17 mouse cellular contexts compared by ENCODE assay signal in genomic region chr3:142332716-142333115, GRCm38 (mm10).
DNase-seq lines count a peak whose midpoint lies in the region; ATAC-seq and TF ChIP-seq lines count a peak whose summit lies in the region.
"Had no signal": no experiment of that assay in that cellular context is flagged by ENCODE, and none has a peak within 500 bp of the region (broad histone marks: within the 10 kb centered on the region; RNA-seq: fewer than 3 reads in every experiment).

No protein-coding gene starts in this region.

- H3K36me3 ChIP-seq in intestine, embryonic 15.5 days, result no peaks in the 10 kb centered on the region
- H3K36me3 ChIP-seq in intestine, postnatal 0 days (ENCODE audit: control insufficient read depth, insufficient read depth), result no peaks in the 10 kb centered on the region
- peaks cover 12% of the 10 kb centered on the region for H3K36me3 ChIP-seq in G1E (replicated peaks)
- H3K36me3 ChIP-seq in myocyte (ENCODE audit: control insufficient read depth, insufficient read depth), result peaks cover 4% of the 10 kb centered on the region
- H3K36me3 ChIP-seq: embryonic facial prominence, embryonic 12.5 days; forebrain, embryonic 10.5 days; kidney, embryonic 15.5 days; midbrain, embryonic 12.5 days had no signal

- H3ac ChIP-seq in myocyte (ENCODE audit: control insufficient read depth, insufficient read length), result no peak overlapping the region

- H3K9ac ChIP-seq in intestine, embryonic 15.5 days, result no peak overlapping the region
- H3K9ac ChIP-seq in intestine, postnatal 0 days (ENCODE audit: low read depth, low read length), result no peak overlapping the region
- H3K9ac ChIP-seq: embryonic facial prominence, embryonic 12.5 days; kidney, embryonic 15.5 days; midbrain, embryonic 12.5 days had no signal

- H3K79me2 ChIP-seq in myocyte (ENCODE audit: control insufficient read depth, insufficient read depth), result peaks cover 69% of the 10 kb centered on the region

- TF ChIP-seq POLR2A in myocyte (IDR thresholded peaks at IDR 0.05; ENCODE audit: insufficient read length, low read depth), result no peak

- H3K27ac ChIP-seq in intestine, embryonic 15.5 days, result no peak overlapping the region
- H3K27ac ChIP-seq in intestine, postnatal 0 days (ENCODE audit: low read depth, low read length), result no peak overlapping the region
- H3K27ac ChIP-seq: embryonic facial prominence, embryonic 12.5 days; forebrain, embryonic 10.5 days; kidney, embryonic 15.5 days; midbrain, embryonic 12.5 days had no signal

- no peak overlapping the region for H3K4me2 ChIP-seq in intestine, embryonic 15.5 days (replicated peaks)
- H3K4me2 ChIP-seq in intestine, postnatal 0 days (replicated peaks; ENCODE audit: low read depth), result no peak overlapping the region
- H3K4me2 ChIP-seq in myocyte (ENCODE audit: low read depth), result peak overlapping the region; percentile 53
- H3K4me2 ChIP-seq: embryonic facial prominence, embryonic 12.5 days; kidney, embryonic 15.5 days; midbrain, embryonic 12.5 days had no signal

- TF ChIP-seq CTCF in intestine, postnatal 0 days (IDR thresholded peaks at IDR 0.05; ENCODE audit: low read depth), result no peak
- TF ChIP-seq CTCF in G1E (IDR thresholded peaks at IDR 0.05; ENCODE audit: low read depth, low read length), result no peak

- H3K4me3 ChIP-seq in intestine, embryonic 15.5 days (replicated peaks), result no peak overlapping the region
- H3K4me3 ChIP-seq in intestine, postnatal 0 days (ENCODE audit: low read depth, low read length), result no peak overlapping the region
- H3K4me3 ChIP-seq in G1E (ENCODE audit: low read depth, low read length) (no peak overlapping the region), myocyte (no peak overlapping the region)
- H3K4me3 ChIP-seq: embryonic facial prominence, embryonic 12.5 days; forebrain, embryonic 10.5 days; kidney, embryonic 15.5 days; midbrain, embryonic 12.5 days had no signal

- intact Hi-C loops in left cerebral cortex, postnatal 36 days (cut with DNase I), result no loop called here
- intact Hi-C loops in left cerebral cortex, postnatal 4 days (cut with DNase I), result no loop called here

- H3K9me3 ChIP-seq in intestine, embryonic 15.5 days, result no peaks in the 10 kb centered on the region
- no peaks in the 10 kb centered on the region for H3K9me3 ChIP-seq in intestine, postnatal 0 days (ENCODE audit: control insufficient read depth)
- H3K9me3 ChIP-seq in G1E (replicated peaks), result no peaks in the 10 kb centered on the region
- H3K9me3 ChIP-seq: embryonic facial prominence, embryonic 12.5 days; forebrain, embryonic 10.5 days; kidney, embryonic 15.5 days; midbrain, embryonic 12.5 days had no signal

- no peaks in the 10 kb centered on the region for H3K4me1 ChIP-seq in intestine, embryonic 15.5 days (replicated peaks)
- H3K4me1 ChIP-seq in intestine, postnatal 0 days (replicated peaks; ENCODE audit: control insufficient read depth, insufficient read depth, low read length), result no peaks in the 10 kb centered on the region
- peaks cover 29% of the 10 kb centered on the region for H3K4me1 ChIP-seq in G1E (ENCODE audit: insufficient read depth, low read depth, low read length)
- H3K4me1 ChIP-seq: embryonic facial prominence, embryonic 12.5 days; forebrain, embryonic 10.5 days; midbrain, embryonic 12.5 days had no signal

- H3K27me3 ChIP-seq in intestine, embryonic 15.5 days (replicated peaks), result no peaks in the 10 kb centered on the region
- H3K27me3 ChIP-seq in intestine, postnatal 0 days (replicated peaks; ENCODE audit: control insufficient read depth, insufficient read depth, low read length), result no peaks in the 10 kb centered on the region
- H3K27me3 ChIP-seq in G1E (ENCODE audit: insufficient read depth, low read length) (no peaks in the 10 kb centered on the region), myocyte (ENCODE audit: control insufficient read depth, insufficient read depth, insufficient read length) (no peaks in the 10 kb centered on the region)
- H3K27me3 ChIP-seq: CH12.LX; embryonic facial prominence, embryonic 12.5 days; kidney, embryonic 15.5 days; Patski had no signal

- no peak for DNase-seq in G1E (ENCODE audit: low spot score)
- peak; percentile 46 for DNase-seq in fat pad, adult 2 months (ENCODE audit: extremely low read depth, low read depth, low spot score)
- DNase-seq in left cerebral cortex, postnatal 36 days (ENCODE audit: low spot score in 2 of 2), result no peak
- no peak for DNase-seq in left cerebral cortex, postnatal 4 days
- DNase-seq: cerebellum, adult 11-12 months; gastrocnemius, postnatal 25 days; lung, postnatal 14 days; right cerebral cortex, postnatal 14 days had no signal

- 51% methylated on average over 4 of the region's 4 CpGs for WGBS in intestine, embryonic 15.5 days
- 34% methylated on average over 4 of the region's 4 CpGs for WGBS in intestine, postnatal 0 days

- peak; percentile 56; the same call in 1 of the 2 replicates for ATAC-seq in intestine, embryonic 15.5 days
- ATAC-seq in intestine, postnatal 0 days, result no peak
- peak; percentile 38; the same call in 1 of the 2 replicates for ATAC-seq in G1E (ENCODE audit: extremely low read depth, insufficient number of reproducible peaks, low FRiP score, poor library complexity, severe bottlenecking)
- ATAC-seq: Patski had no signal

TF ChIP-seq in myocyte, 11 proteins besides CTCF, POLR2A, EP300 and RAD21:
- peak; percentile 75 for TF ChIP-seq CEBPB (IDR thresholded peaks at IDR 0.05; ENCODE audit: insufficient read depth, poor library complexity, severe bottlenecking)
- no peak for TF ChIP-seq E2F4 (IDR thresholded peaks at IDR 0.05; ENCODE audit: insufficient read depth)
